Mouse (Mus musculus) midbrain, embryonic 11.5 days (tissue): ENCODE measurements around the gene Olfr160. TPM values are rescaled to one million over a fixed set of nuclear protein-coding genes. Genes with fewer than 3 reads are reported as not detected.

ENCODE experiments used
- ATAC-seq: fragments of 200-750 bp; cut with Nextera tagmentation; 2 replicates; pipeline ENCODE4 v1.8.0; 2017; ENCODE audit warnings: moderate TSS enrichment, moderate library complexity; ENCODE audit not compliant: low FRiP score
- DNase-seq: peaks from one replicate; pipeline ENCODE4 v3.0.0; 2015; ENCODE audit warnings: low spot score; ENCODE audit errors: missing footprints
- H3K27ac ChIP-seq: fragments of 300-500 bp; sonication (generic); 2 replicates; pipeline ENCODE4 v1.5.1; 2014; ENCODE audit warnings: low read depth, low read length
- H3K27me3 ChIP-seq: fragments of 300-500 bp; sonication (generic); 2 replicates; pipeline ENCODE4 v1.6.1; 2014; ENCODE audit warnings: mild to moderate bottlenecking, low read length, moderate library complexity, mixed read lengths; ENCODE audit not compliant: control insufficient read depth, insufficient read depth
- H3K36me3 ChIP-seq: fragments of 300-500 bp; sonication (generic); 2 replicates; pipeline ENCODE4 v1.6.1; 2014; ENCODE audit warnings: mild to moderate bottlenecking, low read length, moderate library complexity, mixed read lengths; ENCODE audit not compliant: control insufficient read depth, insufficient read depth
- H3K4me1 ChIP-seq: fragments of 300-500 bp; sonication (generic); 2 replicates; pipeline ENCODE4 v1.6.1; 2014; ENCODE audit warnings: low read length; ENCODE audit not compliant: control insufficient read depth, insufficient read depth
- H3K4me2 ChIP-seq: fragments of 300-500 bp; sonication (generic); 2 replicates; pipeline ENCODE4 v1.6.1; 2014; ENCODE audit warnings: mild to moderate bottlenecking, moderate library complexity
- H3K4me3 ChIP-seq: fragments of 300-500 bp; sonication (generic); 2 replicates; pipeline ENCODE4 v1.5.1; 2014; ENCODE audit warnings: low read depth, low read length
- H3K9ac ChIP-seq: fragments of 300-500 bp; sonication (generic); 2 replicates; pipeline ENCODE4 v1.6.1; 2014; ENCODE audit warnings: low read length
- H3K9me3 ChIP-seq: fragments of 300-500 bp; sonication (generic); 2 replicates; pipeline ENCODE4 v1.6.1; 2016; ENCODE audit warnings: low read length; ENCODE audit not compliant: control insufficient read depth
- WGBS: fragments of 180-500 bp; shearing (Covaris S2); extraction: QIAGEN DNeasy Blood & Tissue Kit; methylation state at CpG from one replicate; pipeline ENCODE4 v1.1.7; 2014; 5-methylcytosine and 5-hydroxymethylcytosine counted together
- polyA plus RNA-seq: library from polyadenylated mRNA; unstranded; fragments of >200 nt; fragmentation: Nextera tagmentation; extraction: Ambion mirVana; gene quantifications from 2 replicates; pipeline ENCODE4 v1.2.1, GENCODE M21; 2014

Olfr160 gene
- polyA plus RNA-seq, 1 experiment from 2014 or later = not detected

DNA sequence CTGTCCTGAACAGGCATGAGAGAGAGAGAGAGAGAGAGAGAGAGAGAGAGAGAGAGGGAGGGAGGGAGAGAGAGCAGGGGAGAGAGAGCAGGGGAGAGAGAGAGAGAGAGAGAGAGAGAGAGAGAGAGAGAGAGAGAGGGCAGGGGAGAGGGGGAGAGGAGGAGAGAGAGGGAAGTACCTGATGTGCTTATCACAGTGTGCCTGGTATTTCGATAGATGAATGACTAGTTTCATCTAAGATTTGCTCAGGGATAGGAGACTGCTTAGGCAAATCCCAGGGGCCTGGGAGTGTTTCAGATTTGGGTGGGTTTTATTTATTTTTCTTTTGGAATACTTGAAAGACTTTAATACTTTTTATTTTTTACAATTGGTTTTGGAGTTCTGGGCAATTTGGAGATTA is 52.8 kb downstream of the Olfr160 start:
- DNase-seq (no peak), ATAC-seq (no peak)
- Histone ChIP-seq H3K4me2 (no peak overlapping the region), H3K27ac (no peak overlapping the region), H3K9ac (no peak overlapping the region), H3K4me1 (no peaks in the 10 kb centered on the region), H3K27me3 (no peaks in the 10 kb centered on the region), H3K4me3 (no peak overlapping the region), H3K9me3 (no peaks in the 10 kb centered on the region), H3K36me3 (no peaks in the 10 kb centered on the region)
- 71% methylated on average over 1 of the region's 1 CpGs for WGBS

- WGBS = 88% methylated on average over 6 of the region's 6 CpGs
- no peak overlapping the region for H3K9ac ChIP-seq
- H3K9me3 ChIP-seq = no peaks in the 10 kb centered on the region
- peaks cover 10% of the 10 kb centered on the region for H3K4me1 ChIP-seq
- DNase-seq (no peak), ATAC-seq (no peak)
- no peaks in the 10 kb centered on the region for H3K27me3 ChIP-seq
- H3K4me3 ChIP-seq = no peak overlapping the region
- H3K4me2 ChIP-seq = no peak overlapping the region
- H3K27ac ChIP-seq = no peak overlapping the region
- no peaks in the 10 kb centered on the region for H3K36me3 ChIP-seq
Observed at GRCm38 (mm10) chr9:37659413-37659812, 56.6 kb downstream of the Olfr160 start.

Other genes starting within 250 kb of the Olfr160 start
- gene Msantd2, start 226.9 kb downstream of the Olfr160 start, polyA plus RNA-seq = 35.8 and 36.4 TPM in 2 replicates
- 25.1 and 29.6 TPM in 2 replicates for gene Esam, start 188.2 kb downstream of the Olfr160 start, polyA plus RNA-seq
- gene Vsig2, start 177.0 kb downstream of the Olfr160 start, polyA plus RNA-seq = 0.44 TPM in 1 of 2 replicates, not detected in the other
- gene Nrgn, start 163.3 kb downstream of the Olfr160 start, polyA plus RNA-seq = 2.5 and 2.9 TPM in 2 replicates
- gene Siae, start 160.6 kb downstream of the Olfr160 start, polyA plus RNA-seq = 7.7 and 8.5 TPM in 2 replicates
- gene Spa17, start 102.5 kb downstream of the Olfr160 start, polyA plus RNA-seq = 13.6 and 14.6 TPM in 2 replicates
- 143 and 146 TPM in 2 replicates for gene Tbrg1, start 58.9 kb downstream of the Olfr160 start, polyA plus RNA-seq
- 0.08 and 0.10 TPM in 2 replicates for gene Panx3, start 47.0 kb downstream of the Olfr160 start, polyA plus RNA-seq
- not detected in 2 replicates for gene Olfr874, start 28.9 kb upstream of the Olfr160 start, polyA plus RNA-seq
- gene Olfr875, start 55.6 kb upstream of the Olfr160 start, polyA plus RNA-seq = not detected in 2 replicates
- gene Olfr876, start 86.8 kb upstream of the Olfr160 start, polyA plus RNA-seq = not detected in 2 replicates
- not detected in 2 replicates for gene Olfr877, start 138.0 kb upstream of the Olfr160 start, polyA plus RNA-seq
- gene Olfr145, start 180.5 kb upstream of the Olfr160 start, polyA plus RNA-seq = not detected in 2 replicates
- gene Olfr878, start 201.6 kb upstream of the Olfr160 start, polyA plus RNA-seq = not detected in 2 replicates